Mouse (Mus musculus) C2C12 (cell line): ENCODE results near the gene Specc1. TPM values are rescaled to one million over a fixed set of nuclear protein-coding genes. Genes with fewer than 3 reads are reported as not detected.

Experiments
- H3K27me3 ChIP-seq: one replicate; pipeline ENCODE4 v1.6.1; 2011; ENCODE audit not compliant: control insufficient read depth, insufficient read depth, insufficient read length
- H3K36me3 ChIP-seq: one replicate; pipeline ENCODE4 v1.6.1; 2011; ENCODE audit not compliant: control insufficient read depth, insufficient read depth
- H3K4me3 ChIP-seq: one replicate; pipeline ENCODE4 v1.5.1; 2011; ENCODE audit warnings: mild to moderate bottlenecking, control low read depth; ENCODE audit not compliant: poor library complexity, insufficient read depth, severe bottlenecking
- H3K79me2 ChIP-seq: one replicate; pipeline ENCODE4 v1.6.1; 2011; ENCODE audit not compliant: control insufficient read depth, insufficient read depth
- H3K79me3 ChIP-seq: one replicate; pipeline ENCODE4 v1.6.1; 2011; ENCODE audit warnings: low read depth, control low read depth
- H3ac ChIP-seq: one replicate; pipeline ENCODE3; 2011; ENCODE audit warnings: low read depth; ENCODE audit not compliant: control insufficient read depth, insufficient read length
- CEBPB ChIP-seq: IDR thresholded peaks from one replicate; pipeline ENCODE4 v1.6.1; 2011; ENCODE audit warnings: low read depth, mild to moderate bottlenecking, control low read depth, moderate library complexity
- CTCF ChIP-seq: IDR thresholded peaks from one replicate; pipeline ENCODE4 v1.5.1; 2011; ENCODE audit not compliant: control insufficient read depth, insufficient read depth, insufficient read length
- FOSL1 ChIP-seq: IDR thresholded peaks from one replicate; pipeline ENCODE4 v1.8.0; 2011; ENCODE audit warnings: mild to moderate bottlenecking, low read length; ENCODE audit not compliant: poor library complexity, insufficient read depth, severe bottlenecking
- MAX ChIP-seq: IDR thresholded peaks from one replicate; pipeline ENCODE4 v1.6.1; 2011; ENCODE audit warnings: mild to moderate bottlenecking, control low read depth
- MYOD1 ChIP-seq: IDR thresholded peaks from one replicate; pipeline ENCODE4 v1.6.1; 2011; ENCODE audit warnings: low read depth; ENCODE audit not compliant: control insufficient read depth, insufficient read length
- MYOG ChIP-seq: IDR thresholded peaks from one replicate; pipeline ENCODE4 v1.6.1; 2011; ENCODE audit not compliant: control insufficient read depth, insufficient read length; ENCODE audit errors: extremely low read depth
- USF1 ChIP-seq: IDR thresholded peaks from one replicate; pipeline ENCODE4 v1.6.1; 2011; ENCODE audit warnings: low read depth, mild to moderate bottlenecking, control low read depth, moderate library complexity
- polyA plus RNA-seq: library from polyadenylated mRNA; unstranded; fragments of >200 nt; fragmentation: generic; extraction: Trizol; gene quantifications from one replicate; pipeline ENCODE4 v1.2.1, GENCODE M21; 2012; ENCODE audit warnings: missing spikeins

Gene Specc1
- polyA plus RNA-seq, 1 experiment, result 59.2 TPM

GRCm38 (mm10) chr11:62007984-62008383, 51.4 kb downstream of the Specc1 start:
- H3K79me2 ChIP-seq, result no peaks in the 10 kb centered on the region
- H3ac ChIP-seq, result no peak overlapping the region
- no peaks in the 10 kb centered on the region for H3K27me3 ChIP-seq
- no peaks in the 10 kb centered on the region for H3K36me3 ChIP-seq
- no peak overlapping the region for H3K4me3 ChIP-seq
- TF ChIP-seq MYOG (no peak), MAX (no peak), USF1 (no peak), MYOD1 (no peak), CEBPB (no peak), FOSL1 (no peak), CTCF (no peak)
- no peaks in the 10 kb centered on the region for H3K79me3 ChIP-seq

DNA sequence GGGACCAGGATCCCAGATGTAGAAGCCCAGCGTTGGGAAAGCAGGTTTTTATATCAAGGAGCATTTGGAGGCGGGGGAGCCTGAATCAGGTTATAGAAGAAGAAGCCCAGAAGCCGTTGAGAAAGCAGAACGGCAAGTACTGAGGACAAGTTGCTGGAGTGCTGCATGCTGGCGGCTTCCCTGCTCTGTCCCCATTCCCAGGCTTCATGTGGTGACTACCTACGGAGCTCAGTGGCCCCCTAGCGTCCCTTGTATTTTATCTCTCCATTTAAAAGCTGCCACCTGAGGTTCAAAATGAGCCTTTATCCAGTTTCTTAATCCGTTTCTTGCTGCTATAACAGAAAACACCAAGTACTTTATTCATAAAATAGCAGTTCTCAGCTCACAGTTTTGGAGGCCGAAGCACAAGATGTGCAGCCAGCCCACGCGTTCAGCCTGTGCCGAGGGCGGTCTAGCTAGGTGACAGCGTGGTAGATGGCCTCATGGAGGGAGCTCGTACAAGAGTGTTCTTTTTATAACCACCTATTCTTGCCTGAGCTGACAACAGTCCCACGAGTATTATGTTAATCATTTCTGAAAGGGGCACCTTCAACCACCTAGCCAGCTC, 54.2 kb downstream of the Specc1 start:
- TF ChIP-seq FOSL1, result no peak
- no peaks in the 10 kb centered on the region for H3K36me3 ChIP-seq
- H3K27me3 ChIP-seq, result no peaks in the 10 kb centered on the region
- no peaks in the 10 kb centered on the region for H3K79me2 ChIP-seq
- no peaks in the 10 kb centered on the region for H3K79me3 ChIP-seq
- H3ac ChIP-seq, result no peak overlapping the region
- no peak overlapping the region for H3K4me3 ChIP-seq

DNA sequence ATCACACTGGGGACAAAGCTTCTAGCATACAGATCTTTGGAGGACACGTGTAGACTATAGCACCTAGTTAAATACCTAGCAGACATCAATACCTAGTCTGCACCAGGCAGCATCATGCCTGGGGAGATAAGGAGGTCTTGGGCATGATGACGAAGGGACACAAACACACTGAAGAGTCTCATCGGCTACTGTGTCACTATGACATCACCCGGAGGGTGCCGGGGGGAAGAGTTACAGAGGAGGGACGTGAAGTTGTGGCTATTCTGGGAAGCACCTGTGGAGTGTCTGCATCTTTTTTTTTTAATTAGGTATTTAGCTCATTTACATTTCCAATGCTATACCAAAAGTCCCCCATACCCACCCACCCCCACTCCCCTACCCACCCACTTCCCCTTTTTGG, 55.5 kb downstream of the Specc1 start:
- H3K79me2 ChIP-seq, result no peaks in the 10 kb centered on the region
- H3K79me3 ChIP-seq, result no peaks in the 10 kb centered on the region
- H3K27me3 ChIP-seq, result no peaks in the 10 kb centered on the region
- H3K36me3 ChIP-seq, result no peaks in the 10 kb centered on the region
- no peak for TF ChIP-seq FOSL1
- TF ChIP-seq MYOD1, result no peak
- no peak for TF ChIP-seq USF1
- TF ChIP-seq CEBPB, result no peak
- TF ChIP-seq MAX, result no peak
- no peak for TF ChIP-seq MYOG
- no peak for TF ChIP-seq CTCF
- no peak overlapping the region for H3ac ChIP-seq
- H3K4me3 ChIP-seq, result no peak overlapping the region

- H3K36me3 ChIP-seq, result no peaks in the 10 kb centered on the region
- no peaks in the 10 kb centered on the region for H3K79me3 ChIP-seq
- no peak overlapping the region for H3K4me3 ChIP-seq
- no peak overlapping the region for H3ac ChIP-seq
- no peaks in the 10 kb centered on the region for H3K79me2 ChIP-seq
- no peak for TF ChIP-seq CEBPB
- no peak for TF ChIP-seq MAX
- TF ChIP-seq USF1, result no peak
- no peak for TF ChIP-seq CTCF
- TF ChIP-seq MYOG, result no peak
- TF ChIP-seq MYOD1, result no peak
- H3K27me3 ChIP-seq, result no peaks in the 10 kb centered on the region
Observed at GRCm38 (mm10) chr11:62013449-62013848, 56.9 kb downstream of the Specc1 start.

GRCm38 (mm10) chr11:62015071-62015654, 58.6 kb downstream of the Specc1 start:
- Histone ChIP-seq H3K79me2 (no peaks in the 10 kb centered on the region), H3ac (no peak overlapping the region), H3K4me3 (no peak overlapping the region), H3K36me3 (no peaks in the 10 kb centered on the region), H3K79me3 (no peaks in the 10 kb centered on the region), H3K27me3 (no peaks in the 10 kb centered on the region)
- no peak for TF ChIP-seq FOSL1
- no peak for TF ChIP-seq CEBPB
- no peak for TF ChIP-seq MYOD1
- no peak for TF ChIP-seq MAX
- no peak for TF ChIP-seq USF1
- TF ChIP-seq MYOG, result no peak
- no peak for TF ChIP-seq CTCF

DNA sequence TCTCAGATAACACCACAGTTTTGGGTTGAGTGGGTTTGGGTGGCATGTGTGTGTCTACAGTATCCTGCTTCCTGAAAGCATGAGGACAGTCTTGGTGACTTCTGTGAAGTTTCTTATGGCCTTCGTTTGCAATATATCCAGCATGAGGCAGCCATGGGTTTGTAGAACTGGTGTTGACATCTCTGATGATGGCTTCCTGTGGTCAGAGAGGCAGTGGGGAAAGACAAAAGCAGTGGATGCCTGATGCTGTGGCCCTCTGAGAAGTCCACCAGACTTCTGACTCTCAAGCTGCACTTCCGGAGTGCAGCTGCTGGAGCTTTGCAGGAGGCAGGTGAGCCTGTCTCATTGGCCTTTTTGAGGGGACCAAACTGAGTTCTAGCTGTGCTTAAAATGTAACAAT, 60.4 kb downstream of the Specc1 start:
- no peaks in the 10 kb centered on the region for H3K36me3 ChIP-seq
- TF ChIP-seq MAX (no peak), FOSL1 (no peak), CTCF (no peak), USF1 (no peak)
- H3ac ChIP-seq, result no peak overlapping the region
- H3K27me3 ChIP-seq, result no peaks in the 10 kb centered on the region
- H3K79me2 ChIP-seq, result no peaks in the 10 kb centered on the region
- no peaks in the 10 kb centered on the region for H3K79me3 ChIP-seq
- H3K4me3 ChIP-seq, result no peak overlapping the region
